Mouse (Mus musculus) liver, postnatal 0 days (tissue): ENCODE measurements around the gene Alpk1. TPM values are rescaled to one million over a fixed set of nuclear protein-coding genes. Genes with fewer than 3 reads are reported as not detected.

Experiments
- ATAC-seq: fragments of 200-750 bp; cut with Nextera tagmentation; 2 replicates; pipeline ENCODE4 v1.8.0; 2017; ENCODE audit warnings: mild to moderate bottlenecking, moderate library complexity
- DNase-seq: peaks from one replicate; pipeline ENCODE4 v3.0.0-alpha.2; 2016
- H3K27ac ChIP-seq: fragments of 300-500 bp; sonication (generic); 2 replicates; pipeline ENCODE4 v1.5.1; 2014; ENCODE audit warnings: antibody characterized with exemption, moderate library complexity, mild to moderate bottlenecking, low read depth
- H3K27me3 ChIP-seq: fragments of 300-500 bp; sonication (generic); 2 replicates; pipeline ENCODE4 v1.6.1; 2014; ENCODE audit warnings: low read length, control low read depth, mixed read lengths; ENCODE audit not compliant: insufficient read depth
- H3K36me3 ChIP-seq: fragments of 300-500 bp; sonication (generic); replicated peaks from 2 replicates; pipeline ENCODE4 v1.6.1; 2014; ENCODE audit warnings: mild to moderate bottlenecking, control low read depth, low read length, moderate library complexity, mixed read lengths; ENCODE audit not compliant: insufficient read depth
- H3K4me1 ChIP-seq: fragments of 300-500 bp; sonication (generic); 2 replicates; pipeline ENCODE4 v1.6.1; 2014; ENCODE audit warnings: antibody characterized with exemption, mild to moderate bottlenecking, control low read depth; ENCODE audit not compliant: insufficient read depth
- H3K4me2 ChIP-seq: fragments of 300-500 bp; sonication (generic); 2 replicates; pipeline ENCODE4 v1.6.1; 2014; ENCODE audit warnings: low read depth, mild to moderate bottlenecking, low read length, moderate library complexity, mixed read lengths
- H3K4me3 ChIP-seq: fragments of 300-500 bp; sonication (generic); 2 replicates; pipeline ENCODE4 v1.5.1; 2014; ENCODE audit warnings: low read depth, low read length
- H3K9ac ChIP-seq: fragments of 300-500 bp; sonication (generic); replicated peaks from 2 replicates; pipeline ENCODE4 v1.6.1; 2014; ENCODE audit warnings: mild to moderate bottlenecking, moderate library complexity
- H3K9me3 ChIP-seq: fragments of 300-500 bp; sonication (generic); 2 replicates; pipeline ENCODE4 v1.6.1; 2016; ENCODE audit warnings: mild to moderate bottlenecking, control low read depth, low read length, mixed read lengths
- CTCF ChIP-seq: sonication (generic); IDR thresholded peaks from 2 replicates; pipeline ENCODE4 v1.5.1; 2016; ENCODE audit warnings: antibody characterized with exemption, low read depth
- EP300 ChIP-seq: IDR thresholded peaks from 2 replicates; pipeline ENCODE4 v1.6.1; 2016; ENCODE audit warnings: antibody characterized with exemption, low read depth, mild to moderate bottlenecking
- WGBS: fragments of 180-500 bp; shearing (Covaris S2); extraction: QIAGEN DNeasy Blood & Tissue Kit; methylation state at CpG from one replicate; pipeline ENCODE4 v1.1.7; 2014; ENCODE audit not compliant: insufficient replicate concordance; 5-methylcytosine and 5-hydroxymethylcytosine counted together
- polyA plus RNA-seq: library from polyadenylated mRNA; unstranded; fragments of >200 nt; fragmentation: Nextera tagmentation; extraction: Ambion mirVana; gene quantifications from 2 replicates; pipeline ENCODE4 v1.2.1, GENCODE M21; 2015

Alpk1 gene
- polyA plus RNA-seq: 0.25 and 0.39 TPM in 2 replicates

DNA sequence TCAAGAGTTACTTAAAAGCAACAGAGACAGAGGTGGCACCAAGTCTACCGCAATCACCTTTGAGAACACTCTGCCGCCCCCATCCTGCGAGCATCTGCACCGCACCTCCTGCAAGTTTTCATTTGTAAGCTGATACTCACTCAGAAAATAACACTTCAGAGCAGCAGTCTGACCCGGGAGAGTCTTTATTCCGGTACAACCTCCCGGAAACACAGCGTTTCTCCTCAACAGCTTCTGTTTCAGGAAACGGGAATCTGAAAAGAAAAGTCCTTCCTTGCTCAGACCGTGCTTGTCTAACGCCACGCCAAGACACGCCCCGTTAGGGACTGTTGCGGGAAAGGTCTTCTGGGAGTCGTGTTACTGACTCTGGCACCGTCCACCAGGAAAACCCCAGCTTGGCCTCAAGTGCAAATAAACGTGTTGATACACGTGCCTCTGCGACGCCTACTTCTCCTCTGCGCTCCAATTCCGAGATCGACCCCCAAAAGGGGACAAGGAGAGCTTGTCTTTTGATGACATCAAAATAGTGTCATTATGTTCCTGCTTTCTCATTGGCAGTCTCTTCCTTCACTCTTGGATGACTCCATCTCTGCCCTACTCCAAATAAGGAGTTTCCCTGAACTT, at the start of gene Alpk1:
Gene Alpk1, minus strand, starts transcription at position 507 of the 624 bp plus-strand sequence.
- H3K9me3 ChIP-seq: no peaks in the 10 kb centered on the region
- H3K27ac ChIP-seq: peak within 1 kb of the TSS; percentile 66
- H3K4me3 ChIP-seq: peak within 1 kb of the TSS; percentile 56
- WGBS: under 1% methylated on average over 24 of the region's 24 CpGs
- H3K36me3 ChIP-seq: no peaks in the 10 kb centered on the region
- no peaks in the 10 kb centered on the region for H3K27me3 ChIP-seq
- peak; percentile 89 for ATAC-seq
- peak within 1 kb of the TSS; percentile 35 for H3K9ac ChIP-seq
- H3K4me2 ChIP-seq: peak within 1 kb of the TSS; percentile 75
- DNase-seq: peak; percentile 77
- TF ChIP-seq EP300 (no peak), CTCF (peak; percentile 69)
- H3K4me1 ChIP-seq: peaks cover 4% of the 10 kb centered on the region; the same call in 1 of the 2 replicates

DNA sequence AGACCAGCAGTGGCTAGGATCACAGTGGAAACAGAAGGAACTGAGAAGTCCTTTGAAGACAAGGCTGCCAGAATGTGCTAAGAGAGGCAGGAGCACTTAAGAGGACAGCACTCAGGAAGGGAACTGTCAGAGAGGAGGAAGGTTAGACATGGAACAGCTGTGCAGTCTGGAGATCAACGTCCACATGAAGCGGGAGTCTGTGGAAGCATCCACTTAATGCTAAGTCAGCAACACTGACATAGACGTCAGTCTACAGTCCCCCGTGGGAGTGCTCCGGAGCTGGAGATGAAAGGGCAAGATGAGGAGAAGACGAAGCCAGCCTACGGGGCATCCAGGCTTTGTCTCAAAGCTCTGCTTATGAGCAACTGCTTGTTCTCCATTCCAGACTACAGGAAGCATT, 46.8 kb upstream of the Alpk1 start:
- H3K27me3 ChIP-seq: no peaks in the 10 kb centered on the region
- no peak overlapping the region for H3K4me2 ChIP-seq
- no peak overlapping the region for H3K4me3 ChIP-seq
- H3K9ac ChIP-seq: no peak overlapping the region
- H3K36me3 ChIP-seq: peaks cover 6% of the 10 kb centered on the region; the same call in 1 of the 2 replicates
- WGBS: 65% methylated on average over 7 of the region's 7 CpGs
- no peaks in the 10 kb centered on the region for H3K9me3 ChIP-seq
- no peak overlapping the region for H3K27ac ChIP-seq
- H3K4me1 ChIP-seq: peaks cover 10% of the 10 kb centered on the region; the same call in 1 of the 2 replicates
- ATAC-seq (no peak), DNase-seq (no peak)
- no peak for TF ChIP-seq CTCF
- no peak for TF ChIP-seq EP300

DNA sequence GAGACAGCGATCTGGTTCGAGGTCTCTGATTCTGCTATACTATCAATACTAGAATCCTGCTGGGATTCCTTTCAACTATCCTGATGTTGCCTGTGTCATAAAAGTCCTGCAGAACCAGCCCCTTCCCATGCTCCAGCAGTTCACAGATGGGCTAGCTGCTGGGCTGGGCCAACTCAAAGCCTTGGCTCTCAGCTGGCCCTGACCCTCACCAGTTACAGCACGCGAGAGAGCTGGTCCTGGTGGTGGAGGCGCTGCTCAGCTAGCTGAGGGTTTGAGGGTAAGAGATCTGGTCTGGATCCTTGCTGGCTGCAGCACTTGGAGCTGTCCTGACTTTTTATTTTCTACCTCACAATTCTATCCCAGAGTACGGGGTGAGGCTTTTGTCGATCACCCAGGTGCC, 46.2 kb upstream of the Alpk1 start:
- Histone ChIP-seq H3K4me3 (no peak overlapping the region), H3K9me3 (no peaks in the 10 kb centered on the region), H3K36me3 (peaks cover 5% of the 10 kb centered on the region; the same call in 1 of the 2 replicates), H3K4me1 (peaks cover 10% of the 10 kb centered on the region; the same call in 1 of the 2 replicates), H3K9ac (no peak overlapping the region), H3K4me2 (no peak overlapping the region), H3K27ac (no peak overlapping the region), H3K27me3 (no peaks in the 10 kb centered on the region)
- no peak for TF ChIP-seq EP300
- no peak for TF ChIP-seq CTCF
- WGBS: 85% methylated on average over 7 of the region's 7 CpGs
- no peak for DNase-seq
- no peak for ATAC-seq

DNA sequence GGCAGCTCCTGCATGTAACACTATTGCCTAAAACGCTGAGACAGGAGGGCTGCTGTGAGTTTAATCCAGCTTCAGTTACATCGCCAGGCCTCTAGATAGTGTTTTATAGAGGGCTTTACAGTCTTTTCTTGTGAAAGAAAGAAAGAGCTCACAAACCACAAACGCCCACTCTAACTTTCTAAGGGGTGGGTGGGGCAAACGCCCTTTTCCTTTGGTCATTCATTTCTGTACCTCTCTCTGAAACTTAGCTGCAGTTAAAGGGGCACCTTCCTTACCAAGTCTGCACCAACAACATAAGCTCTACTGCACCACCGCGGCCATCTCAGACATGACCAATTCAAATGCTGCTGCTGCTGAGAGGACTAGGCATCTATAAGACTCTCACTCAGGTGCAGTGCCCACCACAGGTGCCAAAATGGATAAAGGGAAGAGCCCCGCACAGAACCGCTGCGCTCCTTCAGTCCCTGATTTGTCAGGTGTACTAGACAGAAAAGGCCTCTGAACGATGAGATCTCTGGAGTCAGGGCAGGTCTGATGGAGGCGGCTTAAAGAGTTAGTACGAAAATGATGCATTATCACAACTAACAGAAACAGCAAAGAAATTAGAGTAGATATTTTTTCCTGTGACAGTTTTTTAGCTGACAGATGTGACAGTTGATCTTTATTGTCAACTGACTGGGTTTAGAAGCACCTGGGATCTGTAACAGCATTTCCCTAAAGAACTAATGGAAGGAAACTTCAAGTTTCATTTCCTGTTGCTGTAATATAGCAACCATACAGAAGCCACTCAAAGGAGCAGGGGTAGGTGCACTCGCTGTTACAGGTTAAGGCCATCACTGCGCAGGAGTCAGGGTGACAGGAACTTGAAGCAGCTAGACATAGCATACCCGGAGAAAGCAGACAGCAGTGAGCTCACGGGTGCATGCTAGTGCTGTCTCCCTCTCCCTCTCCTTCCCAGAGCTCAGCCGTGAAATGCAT, 43.8 kb upstream of the Alpk1 start:
- TF ChIP-seq EP300 (peak; percentile 77), CTCF (no peak)
- Histone ChIP-seq H3K4me2 (peak overlapping the region; percentile 14; the same call in 1 of the 2 replicates), H3K27ac (peak overlapping the region; percentile 80), H3K36me3 (peaks cover 9% of the 10 kb centered on the region; the same call in 1 of the 2 replicates), H3K4me3 (no peak overlapping the region), H3K27me3 (no peaks in the 10 kb centered on the region), H3K4me1 (peaks cover 10% of the 10 kb centered on the region; the same call in 1 of the 2 replicates), H3K9me3 (no peaks in the 10 kb centered on the region), H3K9ac (no peak overlapping the region)
- ATAC-seq: peak; percentile 65
- WGBS: 51% methylated on average over 17 of the region's 17 CpGs
- peak; percentile 20 for DNase-seq

DNA sequence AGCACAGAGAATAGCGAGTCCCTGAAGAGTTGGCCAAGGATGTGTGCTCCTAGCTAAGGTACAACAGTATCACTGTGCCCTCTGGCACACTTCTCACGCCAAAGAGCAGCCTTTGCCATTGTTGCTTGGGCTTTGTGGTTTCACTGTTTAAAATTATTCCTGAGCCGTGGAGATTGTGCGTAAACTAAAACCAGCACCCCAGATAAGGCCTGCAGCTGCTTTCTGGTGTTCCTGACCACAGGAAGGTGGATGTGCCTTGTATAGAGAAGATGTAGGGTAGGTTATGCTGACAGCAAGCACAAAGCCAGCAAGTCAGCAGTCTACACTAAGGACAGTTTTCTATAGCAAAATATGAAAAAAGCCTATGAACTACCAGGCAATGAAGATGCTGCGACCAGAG, 40.9 kb upstream of the Alpk1 start:
- Histone ChIP-seq H3K27me3 (no peaks in the 10 kb centered on the region), H3K4me2 (no peak overlapping the region), H3K36me3 (peaks cover 16% of the 10 kb centered on the region), H3K4me1 (peaks cover 4% of the 10 kb centered on the region; the same call in 1 of the 2 replicates), H3K4me3 (no peak overlapping the region), H3K9me3 (no peaks in the 10 kb centered on the region), H3K27ac (no peak overlapping the region), H3K9ac (no peak overlapping the region)
- DNase-seq (no peak), ATAC-seq (no peak)
- WGBS: 51% methylated on average over 5 of the region's 5 CpGs
- TF ChIP-seq EP300: peak; percentile 75
- no peak for TF ChIP-seq CTCF

DNA sequence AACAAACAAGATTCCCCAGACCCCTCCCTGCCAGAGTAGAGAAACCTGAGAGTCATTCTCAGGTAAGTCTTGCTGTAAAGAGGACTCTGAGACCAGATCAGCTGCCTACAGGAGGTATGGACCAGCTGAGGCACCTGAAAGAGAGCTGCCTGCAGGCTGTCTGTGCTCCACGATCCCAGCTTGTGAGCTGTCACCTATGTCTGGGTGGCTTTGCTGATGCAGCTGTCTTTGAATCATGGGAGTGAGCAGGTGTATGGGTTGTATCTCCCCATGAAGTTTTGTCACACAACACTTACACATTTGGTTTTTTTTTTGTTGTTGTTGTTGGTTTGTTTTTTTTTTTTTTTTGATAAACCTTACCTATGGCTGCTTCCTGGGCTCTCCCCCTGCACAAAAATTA, 40.1 kb upstream of the Alpk1 start:
- no peaks in the 10 kb centered on the region; the same call in 1 of the 2 replicates for H3K4me1 ChIP-seq
- DNase-seq (no peak), ATAC-seq (no peak)
- no peak overlapping the region for H3K4me2 ChIP-seq
- H3K36me3 ChIP-seq: peaks cover 16% of the 10 kb centered on the region
- H3K27me3 ChIP-seq: no peaks in the 10 kb centered on the region
- TF ChIP-seq EP300 (no peak), CTCF (no peak)
- H3K9me3 ChIP-seq: no peaks in the 10 kb centered on the region
- WGBS: 81% methylated on average over 1 of the region's 1 CpGs
- no peak overlapping the region for H3K4me3 ChIP-seq
- H3K9ac ChIP-seq: no peak overlapping the region
- H3K27ac ChIP-seq: no peak overlapping the region
